Mouse (Mus musculus) adrenal gland, adult 2 months (tissue): Measurements from ENCODE around the gene Chl1. TPM values are rescaled to one million over a fixed set of nuclear protein-coding genes. Genes with fewer than 3 reads are reported as not detected.

Source experiments
- DNase-seq: peaks from one replicate; pipeline ENCODE4 v3.0.0; 2021
- polyA plus RNA-seq: library from polyadenylated mRNA; depleted of rRNA; stranded (reverse); fragments of >200 nt; gene quantifications from 2 replicates; pipeline ENCODE4 v1.2.3, GENCODE M21; 2012
- total RNA-seq, 2 experiments: library from RNA; stranded (reverse); gene quantifications; 2 replicates each; pipeline ENCODE4 v1.2.3; 2021

Chl1 gene
- total and polyA plus RNA-seq, 3 experiments: 0.92 to 6.0 (median 1.8) TPM

- no peak for DNase-seq
Measured at GRCm38 (mm10) chr6:103543753-103544152, 33.4 kb downstream of the Chl1 start.

- no peak for DNase-seq
Measured at GRCm38 (mm10) chr6:103546314-103546713, 35.9 kb downstream of the Chl1 start.

GRCm38 (mm10) chr6:103549929-103550328 is 39.5 kb downstream of the Chl1 start:
- DNase-seq: no peak

GRCm38 (mm10) chr6:103558037-103558893 is 47.9 kb downstream of the Chl1 start:
- DNase-seq: no peak

GRCm38 (mm10) chr6:103558894-103559225 is 48.5 kb downstream of the Chl1 start:
- peak; percentile 59 for DNase-seq

GRCm38 (mm10) chr6:103559344-103559743 is 49.0 kb downstream of the Chl1 start:
- DNase-seq: peak; percentile 39

GRCm38 (mm10) chr6:103564811-103565210 is 54.4 kb downstream of the Chl1 start:
- DNase-seq: no peak

- no peak for DNase-seq
Measured at GRCm38 (mm10) chr6:103567247-103567646, 56.9 kb downstream of the Chl1 start.

GRCm38 (mm10) chr6:103572659-103573058 is 62.3 kb downstream of the Chl1 start:
- no peak for DNase-seq

GRCm38 (mm10) chr6:103584224-103584623 is 73.8 kb downstream of the Chl1 start:
- no peak for DNase-seq

GRCm38 (mm10) chr6:103585667-103586066 is 75.3 kb downstream of the Chl1 start:
- no peak for DNase-seq

- DNase-seq: no peak
Measured at GRCm38 (mm10) chr6:103586081-103586480, 75.7 kb downstream of the Chl1 start.

GRCm38 (mm10) chr6:103602070-103602469 is 91.7 kb downstream of the Chl1 start:
- no peak for DNase-seq

- no peak for DNase-seq
Measured at GRCm38 (mm10) chr6:103610656-103611055, 100.3 kb downstream of the Chl1 start.

GRCm38 (mm10) chr6:103612626-103613025 is 102.2 kb downstream of the Chl1 start:
- no peak for DNase-seq

- DNase-seq: no peak
Measured at GRCm38 (mm10) chr6:103613714-103614113, 103.3 kb downstream of the Chl1 start.

- DNase-seq: no peak
Measured at GRCm38 (mm10) chr6:103615924-103616602, 105.7 kb downstream of the Chl1 start.

GRCm38 (mm10) chr6:103620880-103621279 is 110.5 kb downstream of the Chl1 start:
- peak; percentile 1 for DNase-seq

- no peak for DNase-seq
Measured at GRCm38 (mm10) chr6:103622117-103622713, 111.8 kb downstream of the Chl1 start.

GRCm38 (mm10) chr6:103632856-103633255 is 122.5 kb downstream of the Chl1 start:
- no peak for DNase-seq

GRCm38 (mm10) chr6:103656778-103657177 is 146.4 kb downstream of the Chl1 start:
- no peak for DNase-seq

- no peak for DNase-seq
Measured at GRCm38 (mm10) chr6:103659173-103659572, 148.8 kb downstream of the Chl1 start.

- DNase-seq: no peak
Measured at GRCm38 (mm10) chr6:103665206-103665605, 154.8 kb downstream of the Chl1 start.
